Mouse (Mus musculus) adrenal gland, adult 10 weeks (tissue): Measurements from ENCODE around the gene Olfr517. TPM values are rescaled to one million over a fixed set of nuclear protein-coding genes. Genes with fewer than 3 reads are reported as not detected.

ENCODE experiments used
- polyA plus RNA-seq: library from polyadenylated mRNA; stranded (reverse); fragments of 350-450 nt; fragmentation: Illumina TruSeq; extraction: RNeasy Lipid Tissue Mini Kit (QIAGEN cat#74804); gene quantifications from one replicate; pipeline ENCODE4 v1.2.3, GENCODE M21; 2014; ENCODE audit warnings: low read depth, low replicate concordance

Olfr517 gene
- polyA plus RNA-seq = not detected

GRCm38 (mm10) chr7:108872279-108872678 is at the start of gene Olfr517:
TSS of gene Olfr517 (minus strand) at chr7:108872379.

GRCm38 (mm10) chr7:108894320-108894719 is 22.1 kb upstream of the Olfr517 start, which contains the start of gene Olfr519:
TSS of gene Olfr519 (minus strand) at chr7:108894420.

GRCm38 (mm10) chr7:108884906-108885305 is 12.7 kb upstream of the Olfr517 start, which contains the start of gene Olfr518:
TSS of gene Olfr518 (minus strand) at chr7:108885006.

GRCm38 (mm10) chr7:108850429-108850828 is 21.8 kb downstream of the Olfr517 start, which contains the start of gene Olfr516:
TSS of gene Olfr516 (minus strand) at chr7:108850529.

GRCm38 (mm10) chr7:108825897-108826296 is 46.3 kb downstream of the Olfr517 start, which contains the start of gene Olfr514:
TSS of gene Olfr514 (minus strand) at chr7:108825997.

Other genes starting within 250 kb of the Olfr517 start
- gene Olfr508, start 242.4 kb downstream of the Olfr517 start, polyA plus RNA-seq = not detected
- gene Olfr509, start 220.5 kb downstream of the Olfr517 start, polyA plus RNA-seq = not detected
- not detected for gene Olfr510, start 206.0 kb downstream of the Olfr517 start, polyA plus RNA-seq
- not detected for gene Olfr512, start 159.1 kb downstream of the Olfr517 start, polyA plus RNA-seq
- not detected for gene Olfr513, start 121.4 kb downstream of the Olfr517 start, polyA plus RNA-seq
- not detected for gene Olfr514, start 46.4 kb downstream of the Olfr517 start, polyA plus RNA-seq
- not detected for gene Olfr516, start 21.9 kb downstream of the Olfr517 start, polyA plus RNA-seq
- gene Olfr518, start 12.6 kb upstream of the Olfr517 start, polyA plus RNA-seq = not detected
- gene Olfr519, start 22.0 kb upstream of the Olfr517 start, polyA plus RNA-seq = not detected
- gene Nlrp10, start 57.8 kb upstream of the Olfr517 start, polyA plus RNA-seq = 0.64 TPM
- 44.1 TPM for gene Eif3f, start 62.0 kb upstream of the Olfr517 start, polyA plus RNA-seq
- 22.8 TPM for gene Tub, start 78.0 kb upstream of the Olfr517 start, polyA plus RNA-seq
- gene Ric3, start 211.0 kb upstream of the Olfr517 start, polyA plus RNA-seq = 185 TPM